Mouse (Mus musculus) heart, embryonic 16.5 days (tissue): ENCODE measurements around the gene Tmem117. TPM values are rescaled to one million over a fixed set of nuclear protein-coding genes. Genes with fewer than 3 reads are reported as not detected.

Source experiments
- ATAC-seq: fragments of 200-750 bp; cut with Nextera tagmentation; replicated peaks from 2 replicates; pipeline ENCODE4 v1.8.0; 2017; ENCODE audit warnings: moderate number of reproducible peaks; ENCODE audit not compliant: insufficient read depth, low FRiP score; ENCODE audit errors: extremely low read depth
- H3K27ac ChIP-seq: fragments of 300-500 bp; sonication (generic); 2 replicates; pipeline ENCODE4 v1.5.1; 2014; ENCODE audit warnings: mild to moderate bottlenecking, low read length, control low read depth, moderate library complexity
- H3K27me3 ChIP-seq: fragments of 300-500 bp; sonication (generic); 2 replicates; pipeline ENCODE4 v1.6.1; 2014; ENCODE audit warnings: low read length, mixed read lengths; ENCODE audit not compliant: control insufficient read depth, insufficient read depth
- H3K36me3 ChIP-seq: fragments of 300-500 bp; sonication (generic); 2 replicates; pipeline ENCODE4 v1.6.1; 2014; ENCODE audit not compliant: control insufficient read depth, insufficient read depth
- H3K4me1 ChIP-seq: fragments of 300-500 bp; sonication (generic); 2 replicates; pipeline ENCODE4 v1.6.1; 2014; ENCODE audit warnings: low read length, mixed read lengths; ENCODE audit not compliant: control insufficient read depth, insufficient read depth
- H3K4me2 ChIP-seq: fragments of 300-500 bp; sonication (generic); 2 replicates; pipeline ENCODE4 v1.6.1; 2014; ENCODE audit warnings: low read depth, mild to moderate bottlenecking, control low read depth, low read length
- H3K4me3 ChIP-seq: fragments of 300-500 bp; sonication (generic); 2 replicates; pipeline ENCODE4 v1.5.1; 2014; ENCODE audit warnings: mild to moderate bottlenecking, control low read depth, low read length
- H3K9ac ChIP-seq: fragments of 300-500 bp; sonication (generic); 2 replicates; pipeline ENCODE4 v1.6.1; 2014; ENCODE audit warnings: low read length, control low read depth
- H3K9me3 ChIP-seq: fragments of 300-500 bp; sonication (generic); replicated peaks from 2 replicates; pipeline ENCODE4 v1.6.1; 2016; ENCODE audit warnings: low read length; ENCODE audit not compliant: control insufficient read depth
- WGBS: fragments of 180-500 bp; shearing (Covaris S2); extraction: QIAGEN DNeasy Blood & Tissue Kit; methylation state at CpG from one replicate; pipeline ENCODE4 v1.1.7; 2014; 5-methylcytosine and 5-hydroxymethylcytosine counted together
- polyA plus RNA-seq: library from polyadenylated mRNA; unstranded; fragments of >200 nt; fragmentation: Nextera tagmentation; extraction: Ambion mirVana; gene quantifications from 2 replicates; pipeline ENCODE4 v1.2.1, GENCODE M21; 2015

The Tmem117 gene
- polyA plus RNA-seq, 1 experiment from 2014 or later = 2.6 TPM

- H3K4me3 ChIP-seq = no peak overlapping the region
- no peaks in the 10 kb centered on the region for H3K4me1 ChIP-seq
- WGBS = 73% methylated on average over 5 of the region's 5 CpGs
- H3K9me3 ChIP-seq = no peaks in the 10 kb centered on the region
- H3K9ac ChIP-seq = no peak overlapping the region
- H3K4me2 ChIP-seq = no peak overlapping the region
- H3K27me3 ChIP-seq = no peaks in the 10 kb centered on the region
- no peak for ATAC-seq
- no peaks in the 10 kb centered on the region for H3K36me3 ChIP-seq
- H3K27ac ChIP-seq = no peak overlapping the region
Measured at GRCm38 (mm10) chr15:95029487-95029875, 400.4 kb downstream of the Tmem117 start.

GRCm38 (mm10) chr15:95042437-95042836, 413.4 kb downstream of the Tmem117 start:
- Histone ChIP-seq H3K9me3 (no peaks in the 10 kb centered on the region), H3K36me3 (no peaks in the 10 kb centered on the region), H3K9ac (no peak overlapping the region), H3K27ac (no peak overlapping the region), H3K4me3 (no peak overlapping the region), H3K4me1 (no peaks in the 10 kb centered on the region), H3K4me2 (no peak overlapping the region), H3K27me3 (no peaks in the 10 kb centered on the region)
- no peak for ATAC-seq
- 70% methylated on average over 9 of the region's 9 CpGs for WGBS

- Histone ChIP-seq H3K4me3 (no peak overlapping the region), H3K9ac (no peak overlapping the region), H3K27me3 (no peaks in the 10 kb centered on the region), H3K36me3 (no peaks in the 10 kb centered on the region), H3K27ac (no peak overlapping the region), H3K9me3 (no peaks in the 10 kb centered on the region), H3K4me2 (no peak overlapping the region), H3K4me1 (no peaks in the 10 kb centered on the region)
- ATAC-seq = no peak
- 72% methylated on average over 8 of the region's 8 CpGs for WGBS
Measured at GRCm38 (mm10) chr15:95044011-95044410, 415.0 kb downstream of the Tmem117 start.

- WGBS = 86% methylated on average over 2 of the region's 2 CpGs
- Histone ChIP-seq H3K4me3 (no peak overlapping the region), H3K36me3 (no peaks in the 10 kb centered on the region), H3K27me3 (no peaks in the 10 kb centered on the region), H3K27ac (no peak overlapping the region), H3K9ac (no peak overlapping the region), H3K4me2 (no peak overlapping the region), H3K9me3 (no peaks in the 10 kb centered on the region), H3K4me1 (no peaks in the 10 kb centered on the region)
- no peak for ATAC-seq
Measured at GRCm38 (mm10) chr15:95047486-95047885, 418.5 kb downstream of the Tmem117 start.

GRCm38 (mm10) chr15:95049171-95049729, 420.2 kb downstream of the Tmem117 start:
- ATAC-seq = no peak
- Histone ChIP-seq H3K9me3 (no peaks in the 10 kb centered on the region), H3K27me3 (no peaks in the 10 kb centered on the region), H3K36me3 (no peaks in the 10 kb centered on the region), H3K9ac (no peak overlapping the region), H3K4me1 (no peaks in the 10 kb centered on the region), H3K4me3 (no peak overlapping the region), H3K27ac (no peak overlapping the region), H3K4me2 (no peak overlapping the region)
- WGBS = 69% methylated on average over 6 of the region's 6 CpGs

- Histone ChIP-seq H3K4me2 (no peak overlapping the region), H3K9me3 (no peaks in the 10 kb centered on the region; the same call in 1 of the 2 replicates), H3K36me3 (no peaks in the 10 kb centered on the region), H3K4me3 (no peak overlapping the region), H3K27ac (no peak overlapping the region), H3K4me1 (no peaks in the 10 kb centered on the region), H3K27me3 (no peaks in the 10 kb centered on the region), H3K9ac (no peak overlapping the region)
- no peak for ATAC-seq
- 83% methylated on average over 8 of the region's 8 CpGs for WGBS
Measured at GRCm38 (mm10) chr15:95055081-95055650, 426.1 kb downstream of the Tmem117 start.

- Histone ChIP-seq H3K27ac (no peak overlapping the region), H3K4me2 (no peak overlapping the region)
- no peak for ATAC-seq
Measured at GRCm38 (mm10) chr15:95068023-95068422, 439.0 kb downstream of the Tmem117 start.

GRCm38 (mm10) chr15:95068799-95069198, 439.8 kb downstream of the Tmem117 start:
- 73% methylated on average over 1 of the region's 1 CpGs for WGBS
- Histone ChIP-seq H3K36me3 (no peaks in the 10 kb centered on the region), H3K9ac (no peak overlapping the region), H3K9me3 (no peaks in the 10 kb centered on the region), H3K4me1 (no peaks in the 10 kb centered on the region), H3K27ac (no peak overlapping the region), H3K27me3 (no peaks in the 10 kb centered on the region), H3K4me3 (no peak overlapping the region), H3K4me2 (no peak overlapping the region)
- ATAC-seq = no peak

More at GRCm38 (mm10) chr15:95068023-95068422, 439.0 kb downstream of the Tmem117 start:
- WGBS = 79% methylated on average over 1 of the region's 1 CpGs
- Histone ChIP-seq H3K9me3 (no peaks in the 10 kb centered on the region), H3K9ac (no peak overlapping the region), H3K4me1 (no peaks in the 10 kb centered on the region), H3K36me3 (no peaks in the 10 kb centered on the region), H3K4me3 (no peak overlapping the region), H3K27me3 (no peaks in the 10 kb centered on the region)

- Histone ChIP-seq H3K4me1 (no peaks in the 10 kb centered on the region), H3K36me3 (no peaks in the 10 kb centered on the region), H3K27ac (no peak overlapping the region), H3K9ac (no peak overlapping the region), H3K4me2 (no peak overlapping the region), H3K4me3 (no peak overlapping the region), H3K9me3 (no peaks in the 10 kb centered on the region), H3K27me3 (no peaks in the 10 kb centered on the region)
- 79% methylated on average over 7 of the region's 7 CpGs for WGBS
- no peak for ATAC-seq
Measured at GRCm38 (mm10) chr15:95070881-95071280, 441.8 kb downstream of the Tmem117 start.
